Mouse (Mus musculus): ENCODE measurements around the gene Fbxo47.

The Fbxo47 gene

DNA sequence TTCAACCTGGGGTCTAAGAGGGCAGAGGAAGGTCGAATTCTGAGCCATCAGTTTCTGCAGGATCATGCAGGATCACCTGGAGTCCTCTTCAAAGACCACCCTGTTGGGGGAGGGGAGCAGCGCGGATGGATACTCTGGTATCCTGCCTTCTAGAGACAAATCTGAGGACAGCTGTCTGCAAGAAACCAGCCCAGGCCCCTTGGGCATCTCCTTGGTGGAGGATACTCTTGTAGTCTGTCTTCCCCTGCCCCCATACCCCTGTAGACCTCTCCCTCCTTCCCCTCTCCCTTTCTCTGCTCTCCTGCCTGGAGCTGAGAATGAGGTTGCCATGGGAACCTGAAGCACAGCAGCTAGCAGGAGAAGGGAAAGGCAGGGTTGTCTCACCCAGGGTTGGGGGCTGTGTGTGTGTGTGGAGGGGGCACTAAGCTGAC, 71.4 kb downstream of the Fbxo47 start:
- no peak for DNase-seq (ENCODE audit: low read depth, low spot score)

DNA sequence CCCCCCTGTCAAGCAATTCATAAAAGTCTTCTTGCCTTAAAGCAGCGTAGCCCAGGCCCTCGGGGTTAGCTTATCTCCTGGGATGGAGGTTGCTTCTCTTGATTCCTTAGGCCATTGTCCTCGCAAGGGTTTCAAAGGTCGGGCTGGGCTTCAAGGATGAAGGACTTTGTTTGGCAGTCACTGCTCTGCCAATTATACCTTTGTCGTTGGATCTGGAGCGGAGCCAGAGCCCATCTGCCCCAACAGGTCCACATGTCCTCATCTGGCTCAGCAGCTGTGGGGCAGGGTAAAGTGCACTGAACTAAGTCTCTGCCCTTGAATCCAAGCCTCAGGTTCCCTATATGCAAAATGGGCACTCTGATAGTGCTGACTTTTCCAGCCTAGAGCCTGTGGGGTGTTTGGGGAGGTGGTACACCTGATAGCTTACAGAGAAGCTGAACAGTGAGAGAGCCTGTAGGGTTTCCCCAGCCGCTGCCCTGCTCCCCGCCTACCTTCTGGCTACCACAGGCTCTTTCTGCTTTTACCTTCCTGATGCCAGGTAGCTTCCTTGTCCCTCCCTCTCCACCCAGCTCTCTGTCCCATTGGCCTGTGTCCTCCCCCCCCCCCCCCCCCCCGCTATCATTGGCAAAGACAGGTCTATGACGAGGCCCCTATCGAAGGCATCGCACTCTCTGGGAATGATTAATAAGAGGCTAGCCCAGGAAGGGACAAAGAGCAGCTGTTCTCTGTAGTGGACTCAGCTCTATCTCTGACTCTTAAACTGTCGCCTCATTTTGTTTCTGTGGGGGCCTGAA, 72.2 kb downstream of the Fbxo47 start:
- no peak for DNase-seq (ENCODE audit: low read depth, low spot score)

DNA sequence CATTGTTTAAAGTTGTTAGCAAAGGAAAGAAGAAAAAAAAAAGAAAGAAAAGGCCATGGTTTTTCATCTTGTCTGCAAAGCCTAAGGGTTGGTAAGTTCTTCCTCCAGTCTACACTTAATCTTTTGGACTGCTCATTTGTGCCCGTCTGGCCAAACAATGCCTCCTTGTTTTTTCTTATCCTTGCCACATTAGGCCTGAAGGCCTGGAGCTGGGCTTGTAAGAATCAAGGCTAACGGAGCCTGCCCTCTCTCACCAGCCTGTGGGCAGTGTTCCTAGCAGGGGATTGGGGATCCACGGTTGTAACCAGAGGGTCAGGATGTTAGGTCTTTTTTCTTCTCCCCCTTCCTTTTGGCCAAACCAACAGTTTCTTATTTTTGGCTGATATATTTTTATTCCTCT, 73.0 kb downstream of the Fbxo47 start:
- DNase-seq (ENCODE audit: low read depth, low spot score) = no peak

DNA sequence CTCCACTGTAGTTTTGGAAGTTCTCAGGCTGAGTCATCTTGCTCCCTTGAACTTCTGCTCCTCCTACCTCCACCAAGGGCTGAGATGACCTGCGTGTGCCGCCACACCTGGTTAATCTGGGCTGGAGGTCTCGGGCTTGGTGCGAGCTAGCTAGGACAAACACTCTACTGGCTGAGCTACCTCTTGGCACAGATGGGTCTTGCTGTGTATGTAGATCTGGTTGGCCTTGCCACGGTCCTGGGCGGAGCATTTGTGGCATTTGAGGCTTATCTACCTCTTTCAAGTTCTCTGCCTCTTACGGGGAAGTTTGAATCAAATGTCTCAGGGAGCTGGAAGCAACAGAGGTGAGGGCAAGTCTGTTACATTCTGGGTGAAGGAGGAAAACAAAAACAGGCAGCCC, 73.6 kb downstream of the Fbxo47 start:
- no peak for DNase-seq (ENCODE audit: low read depth, low spot score)

DNA sequence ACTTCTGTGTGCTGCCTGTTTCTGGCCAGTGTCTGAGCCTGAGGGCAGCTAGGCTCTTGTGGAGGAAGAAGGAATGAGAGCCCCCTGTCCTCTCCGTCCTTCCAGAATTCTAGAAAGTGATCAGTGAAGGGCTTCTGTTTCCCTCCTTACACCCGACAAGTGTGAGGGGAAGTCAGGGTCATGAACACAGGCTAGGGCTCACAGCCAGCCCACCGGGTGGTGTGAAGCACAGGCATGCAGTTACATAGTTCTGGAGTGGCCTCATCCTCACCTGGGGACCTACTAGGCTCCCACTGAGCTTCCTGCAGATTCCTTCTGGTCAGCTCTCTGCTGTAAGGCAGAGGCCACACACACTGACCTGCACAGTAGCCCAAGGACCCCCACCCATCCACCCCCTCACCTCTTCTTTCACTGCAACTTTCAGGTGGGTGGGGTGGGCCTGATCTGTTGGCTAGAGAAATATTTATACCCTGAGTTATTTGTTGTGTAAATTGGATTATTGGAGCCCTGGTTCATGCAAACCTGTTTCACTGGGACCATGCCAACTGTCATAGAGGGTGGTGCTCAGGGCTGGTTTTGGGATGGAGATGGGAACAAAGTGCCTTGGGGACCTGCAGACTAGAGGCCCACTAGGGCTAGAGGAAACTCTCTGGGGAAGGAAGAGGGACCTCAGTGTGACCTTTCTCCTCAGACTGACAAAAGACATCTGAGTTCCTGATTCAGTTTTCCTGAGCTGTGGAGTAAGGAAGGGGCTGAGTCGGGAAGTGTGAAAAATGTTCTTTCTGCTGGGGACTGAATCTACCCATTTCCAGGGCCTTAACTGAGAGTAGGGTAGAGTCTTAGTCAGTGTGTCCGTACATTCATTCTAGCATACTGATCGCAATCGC, 74.5 kb downstream of the Fbxo47 start:
- DNase-seq (ENCODE audit: low read depth, low spot score) = no peak

DNA sequence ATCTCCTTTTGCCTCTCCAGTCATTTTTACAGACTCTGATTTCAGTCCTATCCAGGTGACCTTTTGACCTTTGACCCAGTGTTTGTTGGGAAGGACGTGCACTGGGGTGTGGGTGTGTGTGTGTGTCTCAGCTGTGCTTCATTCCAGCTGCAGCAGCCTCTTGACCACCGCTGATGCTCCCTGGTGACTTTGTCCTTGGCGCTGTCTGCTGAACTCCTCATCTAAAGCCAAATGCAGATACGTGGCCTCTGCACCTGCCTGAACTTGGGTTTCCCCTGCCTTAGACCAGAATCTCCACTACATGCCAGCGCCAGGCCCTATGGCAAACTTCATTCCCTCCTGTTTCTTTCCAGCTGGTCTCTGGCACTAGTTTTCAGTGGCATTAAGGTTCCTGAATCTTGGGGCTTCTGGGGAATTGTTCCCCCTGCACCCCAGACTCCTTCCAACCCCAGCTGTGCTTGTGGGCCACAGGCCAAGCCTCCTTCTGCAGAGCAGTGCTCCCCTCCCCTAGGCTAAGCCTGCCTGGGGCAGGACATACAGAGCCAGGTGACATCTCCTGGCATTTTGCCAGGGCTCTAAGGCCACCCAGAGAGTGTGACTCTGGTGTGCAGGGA, 75.2 kb downstream of the Fbxo47 start:
- DNase-seq (ENCODE audit: low read depth, low spot score) = no peak

DNA sequence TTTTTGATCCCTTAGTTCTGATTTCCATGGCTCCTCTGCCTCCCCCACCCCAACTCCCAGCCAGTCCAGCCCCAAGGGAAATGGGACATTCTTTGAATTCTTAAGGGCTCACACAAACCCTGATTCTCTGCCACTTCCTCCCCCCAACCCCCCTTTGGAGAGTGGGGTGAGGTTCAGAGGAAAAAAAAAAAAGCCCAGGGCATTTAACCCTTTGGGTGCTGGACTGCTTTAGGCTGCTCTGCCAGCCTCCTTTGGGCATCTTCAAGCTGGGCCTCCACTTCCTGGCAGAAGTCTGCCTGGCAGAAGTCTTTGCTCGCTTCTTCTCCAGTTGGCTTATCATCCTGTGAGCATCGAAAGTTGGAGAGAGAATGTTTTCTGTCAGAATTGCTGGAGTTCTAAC, 75.9 kb downstream of the Fbxo47 start:
- peak; percentile 72 for DNase-seq (ENCODE audit: low read depth, low spot score)

DNA sequence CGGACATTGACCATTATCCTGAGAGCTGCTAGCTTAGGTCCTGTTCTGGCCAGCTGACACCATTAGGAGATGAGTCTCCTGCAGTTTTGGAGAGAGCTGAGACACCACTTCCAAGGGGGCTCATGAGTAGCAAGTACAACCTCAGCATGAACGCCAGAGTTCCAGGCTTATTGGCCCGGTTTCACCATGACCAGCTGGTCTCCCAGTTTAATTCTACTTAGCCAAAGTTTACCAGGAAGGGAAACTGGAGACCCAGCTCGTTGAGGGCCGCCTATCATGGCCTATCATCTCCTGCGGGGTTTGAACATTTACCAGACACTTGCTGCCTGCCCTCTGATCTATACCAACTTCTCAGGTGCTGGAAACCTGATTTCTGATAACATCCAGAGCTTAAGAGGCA, 76.3 kb downstream of the Fbxo47 start:
- DNase-seq (ENCODE audit: low read depth, low spot score) = no peak

DNA sequence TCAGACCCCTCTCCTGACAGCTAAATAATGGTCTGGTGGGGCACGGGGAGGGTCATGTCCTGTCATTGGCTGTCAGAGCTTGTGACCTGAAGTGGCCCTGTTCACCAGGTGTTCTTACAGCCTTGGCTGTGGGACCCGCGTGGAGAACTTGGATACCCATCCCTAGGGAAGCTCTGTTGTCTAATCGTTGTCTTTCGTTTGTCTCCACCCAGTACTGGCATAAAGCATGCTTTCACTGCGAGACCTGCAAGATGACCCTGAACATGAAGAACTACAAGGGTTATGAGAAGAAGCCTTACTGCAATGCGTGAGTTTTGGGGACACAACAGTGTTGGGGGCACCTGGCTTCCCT, 77.4 kb downstream of the Fbxo47 start:
- DNase-seq (ENCODE audit: low read depth, low spot score) = no peak

DNA sequence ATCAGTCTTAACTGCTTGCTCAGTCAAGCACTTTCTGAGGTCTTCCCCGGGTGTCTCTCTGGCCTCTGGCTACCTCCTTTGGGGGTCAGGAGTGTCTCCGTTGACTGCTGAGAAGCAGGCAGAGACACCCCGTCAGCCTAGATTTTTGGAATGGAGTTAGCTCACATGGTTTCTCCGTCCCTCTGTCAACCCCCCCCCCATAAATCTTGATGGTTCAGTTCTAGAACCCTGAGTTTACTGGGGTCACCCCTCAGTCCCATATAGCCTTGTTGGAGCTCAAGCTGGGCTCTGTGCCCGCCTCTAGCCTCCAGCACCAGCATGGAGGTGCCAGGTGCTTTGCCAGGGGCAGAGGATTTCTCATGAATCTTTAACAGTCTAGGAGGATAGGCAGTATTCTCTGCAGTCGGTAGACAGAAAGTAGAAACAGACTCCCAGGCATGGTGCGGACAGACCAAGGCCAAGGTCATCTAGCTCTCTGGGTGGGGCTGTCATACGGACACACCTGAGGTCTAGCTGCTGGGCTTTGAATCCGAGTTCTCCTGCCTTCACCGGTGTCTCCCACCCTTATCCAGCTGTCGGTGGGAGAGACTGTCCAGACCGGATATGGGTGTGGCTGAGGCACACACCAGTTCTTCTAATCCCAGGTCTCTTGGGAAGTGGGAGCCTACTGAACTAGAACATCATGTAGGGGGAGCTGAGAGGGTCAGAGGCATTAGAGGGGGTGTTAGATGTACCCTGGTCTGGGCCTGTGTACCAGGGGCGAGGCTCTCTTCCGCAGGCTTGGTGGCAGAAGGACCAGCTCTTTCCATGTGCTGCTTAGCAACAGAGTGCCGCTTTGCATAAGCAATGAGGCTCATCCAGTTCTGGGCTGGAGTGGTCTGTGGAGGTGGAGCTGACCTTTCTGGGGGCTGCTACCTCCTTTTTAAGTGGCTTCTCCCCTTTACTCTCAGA, 78.0 kb downstream of the Fbxo47 start:
- no peak for DNase-seq (ENCODE audit: low read depth, low spot score)

DNA sequence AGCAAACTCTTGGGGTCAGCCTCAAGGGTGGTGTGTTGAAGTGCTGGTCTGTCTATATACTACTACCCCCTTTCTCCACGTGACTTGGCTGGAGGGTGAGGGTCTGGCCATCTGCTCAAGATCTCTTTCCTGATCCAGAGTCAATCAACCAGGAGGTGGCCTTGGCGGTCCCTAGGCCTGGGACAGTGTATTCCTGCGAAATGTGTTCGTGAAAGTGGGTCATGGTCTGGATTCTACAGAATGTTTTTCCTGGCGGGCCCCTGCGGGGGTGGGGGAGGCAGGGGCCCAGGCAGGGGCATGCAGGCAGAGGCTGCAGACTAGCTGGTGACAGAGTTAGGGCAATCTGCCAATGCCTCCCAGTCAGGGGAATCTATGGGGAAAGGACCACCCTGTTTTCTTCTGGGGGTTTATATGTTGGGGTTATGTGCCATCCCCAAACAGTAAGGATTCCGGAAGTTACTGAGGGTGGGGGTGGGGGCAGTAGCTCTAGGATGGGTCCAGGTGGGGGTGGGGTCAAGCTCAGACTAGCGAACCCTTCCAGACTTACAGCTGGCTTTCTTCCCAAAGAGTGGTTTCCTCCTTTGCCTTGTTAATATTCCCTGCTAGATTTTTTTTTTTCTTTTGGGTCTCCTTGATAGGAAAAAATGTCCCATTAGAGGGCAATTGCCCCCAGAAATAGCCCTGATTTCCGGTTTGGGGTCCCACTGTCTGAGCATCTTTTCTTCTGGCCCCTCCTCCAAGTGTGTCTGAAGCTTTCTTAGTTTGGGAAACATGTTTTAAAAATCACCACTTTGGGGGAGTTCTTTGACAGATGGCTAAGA, 78.9 kb downstream of the Fbxo47 start:
- DNase-seq (ENCODE audit: low read depth, low spot score) = no peak

DNA sequence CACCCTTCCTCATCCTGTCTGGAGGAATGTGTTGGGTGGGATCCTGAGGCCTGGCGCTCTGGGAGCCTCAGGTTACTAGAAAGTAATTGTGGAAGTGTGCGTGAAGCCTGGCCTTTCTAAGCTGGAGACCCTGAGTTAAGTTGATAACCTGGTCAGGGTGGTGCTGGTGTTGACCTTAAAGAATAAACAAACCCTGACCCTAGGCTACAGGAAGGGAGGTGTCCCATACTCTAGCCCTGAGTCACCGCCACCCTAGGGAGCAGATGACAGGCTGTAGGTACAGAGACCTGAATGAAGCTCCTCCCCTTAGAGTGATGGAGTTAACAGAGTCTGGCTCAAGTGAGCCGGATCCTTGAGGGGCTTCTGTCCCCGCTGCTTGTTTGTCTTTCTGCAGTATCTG, 80.1 kb downstream of the Fbxo47 start:
- DNase-seq (ENCODE audit: low read depth, low spot score) = no peak

Measured in forelimb bud, embryonic 11.5 days (tissue).